Mouse (Mus musculus) spleen, postnatal 0 days (tissue): ENCODE data around the gene Cnbd2. TPM values are rescaled to one million over a fixed set of nuclear protein-coding genes. Genes with fewer than 3 reads are reported as not detected.

Experiments
- polyA plus RNA-seq: library from polyadenylated mRNA; unstranded; fragments of >200 nt; fragmentation: Nextera tagmentation; extraction: Ambion mirVana; gene quantifications from 2 replicates; pipeline ENCODE4 v1.2.1, GENCODE M21; 2015

The Cnbd2 gene
- 5.4 and 6.7 TPM in 2 replicates for polyA plus RNA-seq

GRCm38 (mm10) chr2:156312297-156312897 lies at the start of gene Cnbd2, which contains the start of gene Scand1:
Gene Cnbd2, plus strand, starts transcription at chr2:156312299.
Gene Scand1, minus strand, starts transcription at chr2:156312704.

GRCm38 (mm10) chr2:156420694-156421380 lies 108.7 kb downstream of the Cnbd2 start, which contains the start of gene Epb41l1:
Gene Epb41l1, plus strand, starts transcription at chr2:156420909.

Other genes with a start within 250 kb of the Cnbd2 start
- 1.5 and 2.0 TPM in 2 replicates for gene Spag4, start 247.1 kb upstream of the Cnbd2 start, polyA plus RNA-seq
- 32.5 and 32.6 TPM in 2 replicates for gene Cpne1, start 200.3 kb upstream of the Cnbd2 start, polyA plus RNA-seq
- gene Rbm12, start 200.3 kb upstream of the Cnbd2 start, polyA plus RNA-seq: 10.4 and 11.6 TPM in 2 replicates
- 2.3 and 6.4 TPM in 2 replicates for gene Gm28036, start 185.2 kb upstream of the Cnbd2 start, polyA plus RNA-seq
- 299 and 335 TPM in 2 replicates for gene Romo1, start 168.3 kb upstream of the Cnbd2 start, polyA plus RNA-seq
- gene Nfs1, start 168.1 kb upstream of the Cnbd2 start, polyA plus RNA-seq: 55.8 and 59.4 TPM in 2 replicates
- gene Rbm39, start 132.1 kb upstream of the Cnbd2 start, polyA plus RNA-seq: 456 and 510 TPM in 2 replicates
- gene Phf20, start 115.8 kb upstream of the Cnbd2 start, polyA plus RNA-seq: 23.7 and 26.6 TPM in 2 replicates
- 82.2 and 90.4 TPM in 2 replicates for gene Scand1, start 405 bp downstream of the Cnbd2 start, polyA plus RNA-seq
- gene Epb41l1, start 108.6 kb downstream of the Cnbd2 start, polyA plus RNA-seq: 0.37 and 0.62 TPM in 2 replicates
- gene Aar2, start 235.3 kb downstream of the Cnbd2 start, polyA plus RNA-seq: 12.7 and 14.2 TPM in 2 replicates